Mouse (Mus musculus): ENCODE results near the gene Pon3.

DNA sequence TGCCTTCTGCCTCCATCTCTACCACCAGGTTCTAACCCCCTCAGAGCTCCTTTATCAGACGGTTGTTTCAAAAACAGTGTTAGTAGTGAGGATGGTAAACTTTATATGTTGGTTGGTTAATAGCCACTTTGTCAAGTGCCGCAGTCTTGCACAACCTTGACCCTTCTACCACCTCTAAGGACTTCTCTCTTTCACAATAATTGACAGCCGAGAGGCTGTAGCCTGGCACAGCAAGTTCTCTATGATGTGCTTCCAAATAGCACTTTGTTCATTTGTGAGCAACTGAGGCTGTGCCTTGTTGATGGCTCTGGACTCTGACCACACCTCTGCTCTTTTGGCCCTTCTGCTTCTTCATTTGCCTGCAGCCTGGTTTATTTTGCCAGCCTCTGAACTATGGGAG is 56.2 kb downstream of the Pon3 start:
- TF ChIP-seq CTCF (IDR thresholded peaks at IDR 0.05; ENCODE audit: extremely low read depth, insufficient read depth, insufficient read length, insufficient replicate concordance): no peak
- TF ChIP-seq POLR2A (IDR thresholded peaks at IDR 0.05; ENCODE audit: low read depth, low read length): no peak

Data from spleen, adult 2 months (tissue).